Mouse (Mus musculus) cerebellum, adult 9-10 months (tissue): ENCODE data around the gene Syne1.
A peak's percentile ranks its signal among the peaks of the same experiment; 100 is the strongest.

ENCODE experiments used
- DNase-seq: peaks from one replicate; pipeline ENCODE4 v3.0.0; 2022

The Syne1 gene

GRCm38 (mm10) chr10:5551382-5551781, at the start of gene Syne1:
TSS of gene Syne1 (minus strand) at chr10:5551482.
- DNase-seq, result no peak

- peak; percentile 77 for DNase-seq
These were observed 48.8 kb upstream of the Syne1 start for GRCm38 (mm10) chr10:5600123-5600522.

- no peak for DNase-seq
These were observed 45.3 kb upstream of the Syne1 start for GRCm38 (mm10) chr10:5596559-5596958.

GRCm38 (mm10) chr10:5594457-5594856, 43.2 kb upstream of the Syne1 start:
- DNase-seq, result no peak

GRCm38 (mm10) chr10:5593464-5593863, 42.2 kb upstream of the Syne1 start, which contains the start of gene Myct1:
TSS of gene Myct1 (plus strand) at chr10:5593775.
- no peak for DNase-seq

GRCm38 (mm10) chr10:5591996-5592395, 40.7 kb upstream of the Syne1 start:
- DNase-seq, result no peak

- no peak for DNase-seq
These were observed 39.8 kb upstream of the Syne1 start for GRCm38 (mm10) chr10:5591061-5591460.

- DNase-seq, result no peak
These were observed 22.0 kb upstream of the Syne1 start for GRCm38 (mm10) chr10:5573328-5573727.

- no peak for DNase-seq
These were observed 20.1 kb upstream of the Syne1 start for GRCm38 (mm10) chr10:5571332-5571731.

GRCm38 (mm10) chr10:5570059-5570458, 18.8 kb upstream of the Syne1 start:
- no peak for DNase-seq

GRCm38 (mm10) chr10:5568991-5569390, 17.7 kb upstream of the Syne1 start:
- peak; percentile 36 for DNase-seq

GRCm38 (mm10) chr10:5561706-5562105, 10.4 kb upstream of the Syne1 start:
- no peak for DNase-seq

- DNase-seq, result no peak
These were observed 9.2 kb upstream of the Syne1 start for GRCm38 (mm10) chr10:5560526-5560925.

GRCm38 (mm10) chr10:5558808-5559207, 7.5 kb upstream of the Syne1 start:
- DNase-seq, result no peak

GRCm38 (mm10) chr10:5554941-5555340, 3.7 kb upstream of the Syne1 start:
- peak; percentile 78 for DNase-seq

- peak; percentile 84 for DNase-seq
These were observed 887 bp downstream of the Syne1 start for GRCm38 (mm10) chr10:5550168-5551021.

- DNase-seq, result peak; percentile 83
These were observed 1.5 kb downstream of the Syne1 start for GRCm38 (mm10) chr10:5549871-5550167.

- DNase-seq, result peak; percentile 55
These were observed 2.6 kb downstream of the Syne1 start for GRCm38 (mm10) chr10:5548651-5549050.

GRCm38 (mm10) chr10:5547769-5548168, 3.5 kb downstream of the Syne1 start:
- peak; percentile 62 for DNase-seq

- no peak for DNase-seq
These were observed 4.9 kb downstream of the Syne1 start for GRCm38 (mm10) chr10:5546428-5546827.

- DNase-seq, result peak; percentile 98
These were observed 23.0 kb downstream of the Syne1 start for GRCm38 (mm10) chr10:5528284-5528683.

GRCm38 (mm10) chr10:5527634-5528033, 23.6 kb downstream of the Syne1 start:
- peak; percentile 76 for DNase-seq

GRCm38 (mm10) chr10:5522904-5523303, 28.4 kb downstream of the Syne1 start:
- DNase-seq, result no peak

- peak; percentile 44 for DNase-seq
These were observed 29.0 kb downstream of the Syne1 start for GRCm38 (mm10) chr10:5522276-5522675.

GRCm38 (mm10) chr10:5520695-5521094, 30.6 kb downstream of the Syne1 start:
- peak; percentile 86 for DNase-seq
